Mouse (Mus musculus) cerebellum, postnatal 10 days (tissue): ENCODE measurements around the gene Commd7.

Experiments
- DNase-seq, 2 experiments: peaks; one replicate each; pipeline ENCODE4 v3.0.0; 2021; ENCODE audit warnings: mixed read lengths in 2 of 2

The Commd7 gene

GRCm38 (mm10) chr2:153585981-153586380 lies 46.6 kb downstream of the Commd7 start:
- DNase-seq = no peak

GRCm38 (mm10) chr2:153584396-153584795 lies 48.2 kb downstream of the Commd7 start:
- no peak for DNase-seq

GRCm38 (mm10) chr2:153583641-153584049 lies 48.9 kb downstream of the Commd7 start:
- peak in 1 of 2 experiments; percentile 44 for DNase-seq

- no peak for DNase-seq
These were observed 49.5 kb downstream of the Commd7 start for GRCm38 (mm10) chr2:153582876-153583585.

GRCm38 (mm10) chr2:153581416-153581815 lies 51.2 kb downstream of the Commd7 start:
- DNase-seq = no peak

GRCm38 (mm10) chr2:153580458-153580985 lies 52.1 kb downstream of the Commd7 start:
- no peak for DNase-seq

GRCm38 (mm10) chr2:153580042-153580441 lies 52.5 kb downstream of the Commd7 start:
- no peak for DNase-seq

- DNase-seq = no peak
These were observed 55.5 kb downstream of the Commd7 start for GRCm38 (mm10) chr2:153577122-153577521.

GRCm38 (mm10) chr2:153576150-153576549 lies 56.4 kb downstream of the Commd7 start:
- DNase-seq = no peak

- DNase-seq = peak in 1 of 2 experiments; percentile 32
These were observed 57.0 kb downstream of the Commd7 start for GRCm38 (mm10) chr2:153575554-153575953.

- no peak for DNase-seq
These were observed 59.5 kb downstream of the Commd7 start for GRCm38 (mm10) chr2:153573101-153573500.

- DNase-seq = no peak
These were observed 64.0 kb downstream of the Commd7 start for GRCm38 (mm10) chr2:153568541-153568940.

- DNase-seq = no peak
These were observed 64.6 kb downstream of the Commd7 start for GRCm38 (mm10) chr2:153568013-153568412.
